Mouse (Mus musculus) ES-Bruce4 (cell line): ENCODE data around the gene Baiap2l2. TPM values are rescaled to one million over a fixed set of nuclear protein-coding genes. Genes with fewer than 3 reads are reported as not detected.
"Not testable (repeated sequence)": the region's sequence is repeated elsewhere in the genome, so short reads cannot be mapped to it uniquely, and the experiment has no call there.

Source experiments
- H3K27ac ChIP-seq: 2 replicates; pipeline ENCODE4 v1.5.1; 2012; ENCODE audit warnings: low read length, inconsistent platforms; ENCODE audit not compliant: insufficient read depth
- H3K27me3 ChIP-seq: 2 replicates; pipeline ENCODE4 v1.6.1; 2012; ENCODE audit warnings: mild to moderate bottlenecking, low read length, inconsistent platforms; ENCODE audit not compliant: control insufficient read depth, poor library complexity, insufficient read depth, severe bottlenecking
- H3K36me3 ChIP-seq: 2 replicates; pipeline ENCODE4 v1.6.1; 2012; ENCODE audit warnings: inconsistent platforms, mild to moderate bottlenecking, low read length, moderate library complexity; ENCODE audit not compliant: control insufficient read depth, poor library complexity, insufficient read depth, severe bottlenecking
- H3K4me1 ChIP-seq: one replicate; pipeline ENCODE4 v1.8.1; 2011; ENCODE audit warnings: low read length; ENCODE audit not compliant: control insufficient read depth, insufficient read depth
- H3K4me3 ChIP-seq: 2 replicates; pipeline ENCODE4 v1.5.1; 2011; ENCODE audit warnings: low read depth, mild to moderate bottlenecking, low read length
- H3K9ac ChIP-seq: 2 replicates; pipeline ENCODE4 v1.6.1; 2012; ENCODE audit warnings: low read depth, mild to moderate bottlenecking, inconsistent platforms; ENCODE audit not compliant: poor library complexity, severe bottlenecking
- H3K9me3 ChIP-seq: replicated peaks from 2 replicates; pipeline ENCODE4 v1.6.1; 2012; ENCODE audit warnings: mild to moderate bottlenecking, low read length, inconsistent platforms; ENCODE audit not compliant: control insufficient read depth, poor library complexity, insufficient read depth, severe bottlenecking
- CTCF ChIP-seq: IDR thresholded peaks from one replicate; pipeline ENCODE4 v1.8.1; 2011; ENCODE audit warnings: low read depth, low read length
- EP300 ChIP-seq: IDR thresholded peaks from 2 replicates; pipeline ENCODE4 v1.6.1; 2011; ENCODE audit warnings: low read depth, low read length; ENCODE audit not compliant: insufficient read depth
- POLR2A ChIP-seq: IDR thresholded peaks from one replicate; pipeline ENCODE4 v1.8.1; 2011; ENCODE audit warnings: low read length; ENCODE audit not compliant: insufficient read depth
- polyA plus RNA-seq: library from polyadenylated mRNA; stranded (reverse); fragments of >200 nt; gene quantifications from 2 replicates; pipeline ENCODE4 v1.2.4, GENCODE M21; 2011; ENCODE audit warnings: low read depth; ENCODE audit not compliant: missing spikeins, insufficient read depth, insufficient read length

Gene Baiap2l2
- polyA plus RNA-seq, 1 experiment = 0.69 TPM

- Histone ChIP-seq H3K36me3 (peaks cover 31% of the 10 kb centered on the region), H3K4me3 (no peak overlapping the region)
Measured at GRCm38 (mm10) chr15:79243234-79244042, 41.9 kb downstream of the Baiap2l2 start.

GRCm38 (mm10) chr15:79242574-79243233 is 42.6 kb downstream of the Baiap2l2 start:
- Histone ChIP-seq H3K36me3 (peaks cover 36% of the 10 kb centered on the region), H3K4me1 (peaks cover 3% of the 10 kb centered on the region), H3K4me3 (no peak overlapping the region), H3K27ac (no peak overlapping the region; the same call in 1 of the 2 replicates), H3K9ac (no peak overlapping the region), H3K27me3 (no peaks in the 10 kb centered on the region), H3K9me3 (no peaks in the 10 kb centered on the region)
- TF ChIP-seq EP300 = no peak
- TF ChIP-seq CTCF = no peak
- no peak for TF ChIP-seq POLR2A

More at GRCm38 (mm10) chr15:79243234-79244042, 41.9 kb downstream of the Baiap2l2 start:
- H3K4me1 ChIP-seq = peaks cover 3% of the 10 kb centered on the region
- H3K27ac ChIP-seq = 0 out of 2 replicates have a peak overlapping the region, but pooled peaks have one; percentile 10
- H3K9me3 ChIP-seq = no peaks in the 10 kb centered on the region
- no peak overlapping the region for H3K9ac ChIP-seq
- H3K27me3 ChIP-seq = no peaks in the 10 kb centered on the region
- TF ChIP-seq EP300 (peak; percentile 80; the same call in 1 of the 2 replicates), CTCF (peak; percentile 100), POLR2A (no peak)

- Histone ChIP-seq H3K27ac (no peak overlapping the region), H3K9me3 (no peaks in the 10 kb centered on the region), H3K4me1 (no peaks in the 10 kb centered on the region), H3K27me3 (no peaks in the 10 kb centered on the region), H3K9ac (no peak overlapping the region), H3K4me3 (no peak overlapping the region), H3K36me3 (peaks cover 48% of the 10 kb centered on the region)
- TF ChIP-seq EP300 = no peak
- no peak for TF ChIP-seq POLR2A
- no peak for TF ChIP-seq CTCF
Measured at GRCm38 (mm10) chr15:79238036-79238435, 47.3 kb downstream of the Baiap2l2 start.

- TF ChIP-seq EP300 (no peak), POLR2A (no peak), CTCF (no peak)
- no peaks in the 10 kb centered on the region for H3K27me3 ChIP-seq
- H3K27ac ChIP-seq = no peak overlapping the region
- no peak overlapping the region for H3K4me3 ChIP-seq
- H3K9me3 ChIP-seq = no peaks in the 10 kb centered on the region
- H3K9ac ChIP-seq = no peak overlapping the region
- H3K36me3 ChIP-seq = peaks cover 55% of the 10 kb centered on the region
- H3K4me1 ChIP-seq = no peaks in the 10 kb centered on the region
Measured at GRCm38 (mm10) chr15:79235268-79235667, 50.1 kb downstream of the Baiap2l2 start.

GRCm38 (mm10) chr15:79229058-79229821 is 56.1 kb downstream of the Baiap2l2 start, which contains the start of the genes Pick1 and Gm49486:
TSS of gene Pick1 (plus strand) at chr15:79229173.
TSS of gene Gm49486 (plus strand) at chr15:79229391.
- no peaks in the 10 kb centered on the region for H3K4me1 ChIP-seq
- no peaks in the 10 kb centered on the region for H3K9me3 ChIP-seq
- peak; percentile 43 for TF ChIP-seq POLR2A
- TF ChIP-seq CTCF = no peak
- no peaks in the 10 kb centered on the region for H3K27me3 ChIP-seq
- peaks cover 15% of the 10 kb centered on the region for H3K36me3 ChIP-seq
- H3K9ac ChIP-seq = peak within 1 kb of the TSS; percentile 79
- H3K4me3 ChIP-seq = peak within 1 kb of the TSS; percentile 93
- peak within 1 kb of the TSS; percentile 93 for H3K27ac ChIP-seq

- not testable (repeated sequence) for H3K27ac ChIP-seq, H3K4me1 ChIP-seq, H3K36me3 ChIP-seq
Measured at GRCm38 (mm10) chr15:79225780-79226179, 59.6 kb downstream of the Baiap2l2 start.

More at GRCm38 (mm10) chr15:79225780-79226179, 59.6 kb downstream of the Baiap2l2 start:
- not testable (repeated sequence) for H3K9ac ChIP-seq, H3K4me3 ChIP-seq, H3K9me3 ChIP-seq, H3K27me3 ChIP-seq
